Mouse (Mus musculus): ENCODE results near the gene Crim1. TPM values are rescaled to one million over a fixed set of nuclear protein-coding genes. Genes with fewer than 3 reads are reported as not detected.
A peak's percentile ranks its signal among the peaks of the same experiment; 100 is the strongest.

Crim1 gene
- total RNA-seq, 4 experiments from 2014 or later, result 84.5 to 97.9 (median 87.0) TPM

DNA sequence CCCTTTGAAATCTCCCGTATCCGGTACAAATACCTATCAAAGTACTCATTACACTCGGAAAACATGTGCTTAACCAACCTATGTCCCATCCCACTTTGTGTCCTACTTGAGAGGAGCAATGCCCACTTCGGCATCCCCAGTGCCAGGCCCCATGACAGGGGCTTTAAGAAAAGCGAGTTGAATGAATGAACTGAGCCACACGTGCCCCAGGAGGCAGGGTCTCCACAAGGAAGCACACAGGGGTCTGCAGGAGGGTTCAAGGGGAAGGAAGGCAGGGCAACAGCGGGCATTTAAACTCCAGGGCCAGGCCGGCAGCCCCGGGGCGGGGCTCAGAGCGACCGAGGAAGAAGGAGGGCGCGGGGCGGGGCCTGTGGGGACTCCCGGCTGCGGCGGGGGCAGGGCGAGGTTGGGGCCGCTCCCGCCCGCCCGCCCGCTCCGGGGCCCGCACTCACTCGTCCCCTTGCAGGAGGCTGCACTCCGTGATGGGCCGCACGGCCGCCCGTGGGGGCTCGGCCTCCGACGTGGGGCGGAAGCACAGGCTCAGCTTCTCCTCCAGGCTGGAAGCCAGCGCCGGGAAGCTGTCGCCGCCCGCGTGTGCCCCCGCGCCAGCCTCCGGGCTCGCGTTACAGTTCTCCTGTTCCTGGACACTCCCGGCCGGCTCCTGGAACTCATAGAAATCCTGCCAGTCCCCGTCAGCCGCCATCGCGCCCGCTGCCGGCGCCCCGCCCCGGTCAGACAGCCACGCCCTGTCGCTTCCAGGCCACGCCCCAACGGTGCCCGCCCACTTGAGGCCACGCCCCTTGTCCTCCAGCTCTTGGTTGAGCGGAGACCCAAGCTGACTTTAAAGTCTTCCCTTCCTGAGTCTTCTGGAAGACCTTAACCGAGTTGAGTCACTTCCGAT is 217.6 kb downstream of the Crim1 start, which contains the start of gene Fez2:
Gene Fez2, minus strand, starts transcription at position 772 of the 901 bp plus-strand sequence.
- peak; percentile 76 to 87 for DNase-seq (ENCODE audit: low spot score in 2 of 2)

GRCm38 (mm10) chr17:78419216-78419615 is 219.2 kb downstream of the Crim1 start:
- DNase-seq (ENCODE audit: low spot score in 2 of 2), result no peak

DNA sequence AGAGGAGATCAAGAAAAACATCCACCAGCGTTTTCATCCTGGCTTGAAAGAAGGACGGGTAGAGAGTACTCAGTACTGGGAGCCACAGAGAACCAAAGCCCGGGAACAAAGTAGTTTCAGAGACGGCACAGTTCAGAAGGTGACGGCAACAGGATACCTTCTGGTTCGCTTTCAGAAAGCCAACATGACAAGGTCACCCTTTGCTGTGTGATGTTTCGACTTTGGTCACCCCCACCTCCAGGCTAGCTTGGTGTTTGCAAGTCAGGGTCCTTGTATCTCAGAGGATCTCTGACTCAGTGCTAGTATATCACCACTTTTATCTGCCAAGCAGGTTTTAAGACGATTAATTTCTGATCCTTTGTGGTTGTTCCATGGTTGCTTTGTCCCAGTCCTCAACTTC is 225.0 kb downstream of the Crim1 start:
- DNase-seq (ENCODE audit: low spot score in 2 of 2), result no peak

Small RNAs within 50 kb of the gene (microRNA-seq; reads per million reads assigned to microRNA genes)
- gene Gm25069, result 0 reads per million in 2 experiments

Other genes starting within 250 kb of the Crim1 start
- gene Fez2, start 217.9 kb downstream of the Crim1 start, total RNA-seq (2022), result 10 to 100 TPM; 35.9 to 40.8 (median 39.5) TPM

Data from left cerebral cortex, adult 8-10 months (tissue).